In the genomic region with DNA sequence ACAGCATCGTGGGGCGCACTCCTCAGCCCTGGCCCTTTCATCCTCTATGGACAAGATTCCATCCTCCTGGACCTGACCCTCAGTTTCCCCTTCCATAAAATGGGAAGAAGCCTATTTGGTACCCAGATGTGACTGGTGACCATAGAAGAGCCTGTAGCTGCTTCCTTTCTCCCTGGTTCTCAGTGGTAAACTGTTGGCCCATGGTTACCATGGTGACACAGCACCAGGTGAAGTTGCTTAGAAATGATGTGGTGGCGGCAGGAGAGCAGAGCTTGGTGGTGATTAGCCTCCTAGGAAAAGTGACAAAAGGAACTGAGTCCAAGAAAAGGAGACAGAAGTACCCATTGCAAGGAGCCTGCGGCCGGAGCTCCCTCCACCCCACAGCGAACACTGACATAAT, we compare ENCODE assay signal across 21 mouse cellular contexts. TPM values are rescaled to one million over a fixed set of nuclear protein-coding genes. Genes with fewer than 3 reads are reported as not detected.
DNase-seq lines count a peak whose midpoint lies in the region; ATAC-seq and TF ChIP-seq lines count a peak whose summit lies in the region.
"Had no signal": no experiment of that assay in that cellular context is flagged by ENCODE, and none has a peak within 500 bp of the region (broad histone marks: within the 10 kb centered on the region; RNA-seq: fewer than 3 reads in every experiment).

No protein-coding gene starts in this region.

- no peak overlapping the region for H3K4me3 ChIP-seq in heart, embryonic 10.5 days
- H3K4me3 ChIP-seq in limb, embryonic 15.5 days, result no peak overlapping the region
- H3K4me3 ChIP-seq in limb, embryonic 10.5 days, result no peak overlapping the region
- H3K4me3 ChIP-seq in stomach, embryonic 15.5 days (replicated peaks), result no peak overlapping the region
- H3K4me3 ChIP-seq: liver, embryonic 12.5 days had no signal

- peaks cover 74% of the 10 kb centered on the region for H3K4me1 ChIP-seq in heart, embryonic 10.5 days
- H3K4me1 ChIP-seq in limb, embryonic 15.5 days, result peaks cover 59% of the 10 kb centered on the region
- peaks cover 35% of the 10 kb centered on the region for H3K4me1 ChIP-seq in limb, embryonic 10.5 days
- H3K4me1 ChIP-seq in stomach, embryonic 15.5 days, result peaks cover 44% of the 10 kb centered on the region; the same call in 1 of the 2 replicates

- H3K9me3 ChIP-seq in heart, embryonic 10.5 days, result no peaks in the 10 kb centered on the region
- no peaks in the 10 kb centered on the region for H3K9me3 ChIP-seq in limb, embryonic 15.5 days
- no peaks in the 10 kb centered on the region for H3K9me3 ChIP-seq in limb, embryonic 10.5 days (replicated peaks)
- H3K9me3 ChIP-seq in stomach, embryonic 15.5 days, result no peaks in the 10 kb centered on the region
- H3K9me3 ChIP-seq: liver, embryonic 12.5 days had no signal

- no peak overlapping the region for H3K9ac ChIP-seq in limb, embryonic 15.5 days
- H3K9ac ChIP-seq in stomach, embryonic 15.5 days, result no peak overlapping the region
- H3K9ac ChIP-seq: liver, embryonic 12.5 days; lung, embryonic 14.5 days had no signal

- WGBS in heart, embryonic 10.5 days, result 88% methylated on average over 6 of the region's 6 CpGs
- 85% methylated on average over 6 of the region's 6 CpGs for WGBS in limb, embryonic 15.5 days
- WGBS in limb, embryonic 10.5 days, result 95% methylated on average over 6 of the region's 6 CpGs
- WGBS in stomach, embryonic 15.5 days, result 87% methylated on average over 6 of the region's 6 CpGs

- H3K27me3 ChIP-seq in heart, embryonic 10.5 days (ENCODE audit: insufficient read depth, poor library complexity, severe bottlenecking), result no peaks in the 10 kb centered on the region
- H3K27me3 ChIP-seq in limb, embryonic 15.5 days, result no peaks in the 10 kb centered on the region
- no peaks in the 10 kb centered on the region for H3K27me3 ChIP-seq in limb, embryonic 10.5 days (ENCODE audit: low read depth, poor library complexity, severe bottlenecking)
- H3K27me3 ChIP-seq in stomach, embryonic 15.5 days (replicated peaks), result no peaks in the 10 kb centered on the region
- H3K27me3 ChIP-seq: liver, embryonic 12.5 days had no signal

- 0 out of 2 replicates have a peak overlapping the region, but pooled peaks have one; percentile 16 for H3K27ac ChIP-seq in heart, embryonic 10.5 days
- peak overlapping the region; percentile 18; the same call in 1 of the 2 replicates for H3K27ac ChIP-seq in limb, embryonic 15.5 days
- H3K27ac ChIP-seq in limb, embryonic 10.5 days, result no peak overlapping the region
- peak overlapping the region; percentile 75; the same call in 1 of the 2 replicates for H3K27ac ChIP-seq in stomach, embryonic 15.5 days
- H3K27ac ChIP-seq: liver, embryonic 12.5 days had no signal

- no peaks in the 10 kb centered on the region for H3K36me3 ChIP-seq in heart, embryonic 10.5 days
- H3K36me3 ChIP-seq in limb, embryonic 15.5 days, result no peaks in the 10 kb centered on the region; the same call in 1 of the 2 replicates
- H3K36me3 ChIP-seq in limb, embryonic 10.5 days, result no peaks in the 10 kb centered on the region; the same call in 1 of the 2 replicates
- no peaks in the 10 kb centered on the region for H3K36me3 ChIP-seq in stomach, embryonic 15.5 days
- H3K36me3 ChIP-seq: liver, embryonic 12.5 days had no signal

- no peak for TF ChIP-seq POLR2A in brain, embryonic 14.5 days (IDR thresholded peaks at IDR 0.05; ENCODE audit: borderline replicate concordance, extremely low read depth, insufficient read depth, insufficient read length, poor library complexity, severe bottlenecking)

- no peak for DNase-seq in heart, embryonic 10.5 days (ENCODE audit: low spot score)
- DNase-seq in heart, adult 8-10 months (ENCODE audit: low spot score), result no peak
- DNase-seq in limb, embryonic 10.5 days (ENCODE audit: low spot score), result no peak
- DNase-seq in brain, embryonic 14.5 days (ENCODE audit: low read depth), result peak; percentile 52
- DNase-seq in B cell, adult 2 months, result no peak
- DNase-seq: cerebellum, adult 2 months; cerebellum, postnatal 36 days; heart, postnatal 36 days; kidney, adult 9 months; kidney, postnatal 4 days; layer of hippocampus, adult 9-11 months; lung, embryonic 14.5 days; midbrain, embryonic 14.5 days; retina, postnatal 1 day; thymus, adult 18-20 months; thymus, postnatal 4 days had no signal

- no peak overlapping the region for H3K4me2 ChIP-seq in limb, embryonic 15.5 days
- no peak overlapping the region for H3K4me2 ChIP-seq in stomach, embryonic 15.5 days
- H3K4me2 ChIP-seq: liver, embryonic 12.5 days; lung, embryonic 14.5 days had no signal

- no peak for ATAC-seq in limb, embryonic 15.5 days (ENCODE audit: insufficient number of reproducible peaks, low FRiP score, low TSS enrichment, low read depth)
- ATAC-seq in stomach, embryonic 15.5 days (ENCODE audit: insufficient read depth, low FRiP score, low read depth), result no peak
- ATAC-seq: forebrain, embryonic 16.5 days; inflammation-experienced regulatory T-cells, adult 6 months; liver, embryonic 12.5 days had no signal

- no peak for TF ChIP-seq CTCF in brain, embryonic 14.5 days (IDR thresholded peaks at IDR 0.05; ENCODE audit: borderline replicate concordance, extremely low read depth, insufficient read depth, insufficient read length)

RNA-seq across cellular contexts. Expression of gene Mbnl2, which starts 34.2 kb away (rescaled TPM):
- 71.5 and 91.4 TPM in 2 replicates for polyA plus RNA-seq in heart, embryonic 10.5 days (2016; fragmentation: Nextera tagmentation; extraction: Ambion mirVana)
- 100 to 1,000 TPM; 236 to 260 (median 252) TPM for total RNA-seq in heart, adult 8-10 months (2022)
- polyA plus RNA-seq in limb, embryonic 15.5 days (2015; fragmentation: Nextera tagmentation; extraction: Ambion mirVana), result 163 and 180 TPM in 2 replicates
- 33.8 and 45.5 TPM in 2 replicates for polyA plus RNA-seq in limb, embryonic 10.5 days (2016; fragmentation: Nextera tagmentation; extraction: Ambion mirVana)
- polyA plus RNA-seq in brain, embryonic 14.5 days (2012; rRNA removed), result 16.9 and 20.2 TPM in 2 replicates
- 109 and 116 TPM in 2 replicates for polyA plus RNA-seq in stomach, embryonic 15.5 days (2015; fragmentation: Nextera tagmentation; extraction: Ambion mirVana)
